Mouse (Mus musculus): ENCODE data around the gene Marco.

- TF ChIP-seq FLI1 (IDR thresholded peaks at IDR 0.05; ENCODE audit: low read length) (no peak), GATA1 (IDR thresholded peaks at IDR 0.05; ENCODE audit: borderline replicate concordance, low read length) (no peak)
Observed at GRCm38 (mm10) chr1:120425587-120425986, 79.2 kb downstream of the Marco start.
